Mouse (Mus musculus) kidney, postnatal 4 days (tissue): ENCODE measurements around the gene Tnr.
A peak's percentile ranks its signal among the peaks of the same experiment; 100 is the strongest.

Experiments used
- DNase-seq, 2 experiments: peaks; one replicate each; pipeline ENCODE4 v3.0.0; 2021; ENCODE audit warnings: mixed read lengths in 2 of 2

The Tnr gene

GRCm38 (mm10) chr1:159523578-159523977 lies at the start of gene Tnr:
TSS of gene Tnr (plus strand) at chr1:159523769.
- peak; percentile 29 to 46 for DNase-seq

DNA sequence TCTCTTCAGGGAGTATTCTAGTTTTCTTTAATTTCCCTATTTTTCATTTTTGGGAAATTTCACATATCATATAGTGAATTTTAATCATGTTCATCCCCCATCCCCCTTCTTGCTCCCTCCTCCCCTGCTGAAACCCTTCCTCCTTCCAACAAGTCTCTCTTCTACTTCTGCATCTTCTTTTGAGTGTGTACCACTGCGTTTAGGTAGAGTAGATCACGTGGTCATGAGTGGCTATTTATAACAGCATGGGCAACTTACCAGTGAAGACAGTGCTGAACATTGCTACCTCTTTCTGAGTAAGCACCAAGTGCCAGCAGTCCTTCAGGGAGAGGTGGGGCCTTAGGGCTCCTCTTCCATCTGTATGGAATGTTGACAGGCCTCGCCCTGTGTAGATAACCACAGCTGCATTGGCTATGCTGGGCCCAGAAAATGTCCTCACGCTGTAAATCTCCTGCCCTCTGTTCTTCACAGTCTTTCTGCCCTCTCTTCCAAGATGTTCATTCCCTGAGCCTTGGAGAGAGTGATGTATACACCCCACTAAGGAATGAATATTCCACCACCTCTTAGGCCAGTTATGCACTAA lies 33.6 kb upstream of the Tnr start:
- DNase-seq, result no peak

GRCm38 (mm10) chr1:159492536-159492935 lies 31.0 kb upstream of the Tnr start:
- DNase-seq, result no peak

DNA sequence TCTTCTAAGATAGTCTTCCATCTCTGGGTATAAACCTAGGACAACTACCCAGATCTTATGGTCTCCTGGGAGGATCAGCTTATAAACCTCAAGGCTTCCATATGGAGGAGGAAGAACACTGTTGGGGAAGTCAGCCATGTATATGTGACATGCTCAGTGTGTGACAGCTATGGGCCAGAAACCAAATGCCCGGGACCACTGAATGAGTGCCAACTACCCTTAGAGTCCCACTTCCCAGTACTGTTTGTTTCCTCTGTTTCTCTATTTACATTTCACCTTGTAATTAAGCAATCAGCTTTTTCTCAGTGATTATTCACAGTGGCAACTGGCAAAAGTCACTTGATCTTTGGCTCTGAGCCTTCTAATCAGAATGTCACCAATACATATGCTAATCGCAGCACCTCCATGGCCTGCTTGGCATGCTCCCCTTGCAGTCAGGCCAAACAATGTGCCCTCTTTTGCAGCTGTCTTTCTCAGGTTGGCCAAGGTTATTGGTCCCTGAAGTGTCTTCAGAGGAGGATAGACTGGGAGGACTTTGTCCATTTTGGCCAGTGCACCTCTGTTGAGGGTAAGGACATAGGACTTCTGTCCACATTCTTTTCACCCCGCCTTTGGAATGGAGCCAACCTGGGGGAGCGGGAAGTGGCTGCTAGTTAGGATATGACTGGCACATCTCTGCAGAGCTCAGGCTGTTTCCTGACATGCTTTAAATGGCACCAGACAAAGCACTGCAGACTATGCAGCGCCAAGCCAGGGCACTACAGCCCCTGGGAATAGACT lies 29.7 kb upstream of the Tnr start:
- peak; percentile 3 to 8 for DNase-seq

GRCm38 (mm10) chr1:159498236-159498635 lies 25.3 kb upstream of the Tnr start:
- no peak for DNase-seq

GRCm38 (mm10) chr1:159499806-159500460 lies 23.6 kb upstream of the Tnr start:
- DNase-seq, result no peak

- no peak for DNase-seq
Measured at GRCm38 (mm10) chr1:159501911-159502310, 21.7 kb upstream of the Tnr start.

DNA sequence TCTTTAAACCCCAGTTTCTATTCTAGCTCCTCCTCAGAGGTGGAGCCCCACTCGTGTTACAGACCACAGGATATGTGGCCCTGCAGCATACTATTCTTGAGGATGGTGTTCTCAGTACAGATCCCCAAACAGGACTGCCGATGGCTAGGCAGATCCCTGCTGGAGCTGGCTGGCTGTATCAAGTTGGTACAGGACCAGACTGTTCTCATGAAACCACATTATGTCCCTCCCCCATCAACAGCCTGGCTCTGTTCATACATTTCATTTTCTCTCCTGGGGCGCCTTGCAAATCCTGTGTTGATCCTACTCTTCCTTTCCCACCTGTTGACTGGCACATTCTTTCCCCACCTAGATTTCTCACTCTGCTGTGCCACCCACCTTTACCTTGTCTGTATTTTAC lies 12.9 kb upstream of the Tnr start:
- DNase-seq, result no peak

GRCm38 (mm10) chr1:159517647-159518046 lies 5.9 kb upstream of the Tnr start:
- no peak for DNase-seq

GRCm38 (mm10) chr1:159519206-159519605 lies 4.4 kb upstream of the Tnr start:
- no peak for DNase-seq

DNA sequence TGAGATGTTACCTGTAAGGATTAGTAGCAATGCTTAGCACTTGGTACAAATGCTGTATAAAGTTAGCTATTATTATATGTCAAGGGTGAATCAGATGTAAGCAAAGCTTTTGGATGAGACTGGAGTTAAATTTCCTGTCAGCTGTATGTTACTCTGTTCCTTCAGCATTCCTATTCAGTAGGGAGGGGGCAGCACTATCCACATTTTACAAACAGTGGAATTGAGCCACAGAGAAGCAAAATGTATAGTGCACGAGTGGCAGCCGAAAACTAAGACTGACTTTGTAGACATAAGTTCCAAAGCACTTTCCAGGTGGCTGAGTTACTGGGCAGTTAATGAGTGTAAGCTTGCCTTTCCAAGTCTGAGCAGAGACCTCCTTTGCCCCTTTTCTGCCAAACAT lies 500 bp upstream of the Tnr start:
- DNase-seq, result no peak

DNA sequence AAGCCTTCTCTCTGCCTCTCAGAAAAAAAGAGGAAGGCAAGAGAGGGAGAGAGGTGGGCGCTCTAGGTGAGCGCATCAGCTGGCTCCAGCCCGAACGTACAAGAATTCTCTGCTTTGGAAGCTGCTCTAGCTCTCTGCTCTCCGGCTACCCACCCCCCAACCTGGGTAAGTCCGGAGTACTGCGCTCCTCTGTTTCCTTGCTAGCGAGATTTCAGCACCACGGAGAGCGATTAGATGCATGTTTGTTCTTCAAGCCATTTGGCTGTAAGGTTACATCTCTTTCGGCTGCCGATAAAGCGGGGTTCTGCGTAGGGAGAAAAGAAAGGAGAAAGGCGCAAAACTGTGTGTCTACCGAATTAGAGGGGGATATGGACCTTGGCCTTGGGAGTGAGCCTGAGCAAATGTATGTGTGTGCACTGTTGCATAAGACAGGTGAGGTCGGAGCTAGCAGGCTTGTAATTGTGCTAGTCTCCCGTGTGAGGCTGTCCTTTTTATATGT lies 531 bp downstream of the Tnr start:
- peak; percentile 91 to 92 for DNase-seq

DNA sequence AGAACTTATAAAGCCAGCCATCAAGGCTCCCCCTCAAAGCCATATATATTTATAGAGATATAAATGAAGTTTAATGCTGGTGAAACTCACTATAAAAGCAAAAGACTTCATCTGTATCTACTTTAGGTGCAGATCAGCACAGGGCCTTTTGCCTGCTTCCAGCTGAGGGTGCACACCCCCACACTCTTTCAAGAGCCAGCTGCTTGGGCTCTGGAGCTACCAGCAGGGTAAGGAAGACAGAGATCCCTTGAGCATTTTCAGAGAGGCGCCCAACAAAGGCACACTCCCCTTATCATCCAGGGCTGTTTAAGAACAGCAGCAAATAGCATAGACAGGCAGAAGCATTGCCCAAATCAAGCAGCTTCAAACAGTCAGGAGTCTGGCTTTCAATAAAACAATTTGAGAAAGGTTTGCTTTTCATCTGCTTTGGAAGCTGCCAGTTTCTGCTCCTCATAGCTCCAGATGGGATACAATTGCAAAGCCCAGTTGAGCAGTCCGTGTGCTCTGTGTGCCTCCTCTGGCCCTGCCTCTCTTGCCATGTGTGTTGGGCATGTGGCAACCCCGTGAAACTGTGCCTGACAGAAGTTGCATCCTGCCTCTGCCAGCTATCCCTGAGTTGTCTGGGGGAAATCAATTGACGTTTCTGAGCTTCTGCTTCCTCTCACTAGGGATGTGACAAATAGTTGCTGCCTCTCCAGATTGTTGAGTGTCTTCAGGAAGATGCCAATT lies 9.4 kb downstream of the Tnr start:
- no peak for DNase-seq

DNA sequence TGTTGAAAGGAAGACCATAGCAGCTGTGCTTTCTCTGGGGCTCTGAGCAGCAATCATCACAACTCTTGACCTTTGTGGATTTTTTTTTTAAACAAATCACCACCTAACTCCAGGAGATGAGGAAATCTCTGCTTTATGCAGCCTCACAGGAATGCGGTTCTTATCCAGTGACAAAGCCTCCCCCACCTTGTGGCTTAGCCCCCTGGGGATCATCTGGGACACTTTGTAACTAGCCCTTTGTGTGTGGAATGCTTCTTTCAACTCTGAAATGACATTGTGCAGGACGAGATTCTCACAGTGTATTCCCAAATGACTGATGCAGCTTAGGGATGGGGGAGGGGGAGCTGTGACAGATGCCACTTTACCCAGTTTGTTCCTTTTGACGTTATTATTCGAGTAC lies 12.0 kb downstream of the Tnr start:
- no peak for DNase-seq

DNA sequence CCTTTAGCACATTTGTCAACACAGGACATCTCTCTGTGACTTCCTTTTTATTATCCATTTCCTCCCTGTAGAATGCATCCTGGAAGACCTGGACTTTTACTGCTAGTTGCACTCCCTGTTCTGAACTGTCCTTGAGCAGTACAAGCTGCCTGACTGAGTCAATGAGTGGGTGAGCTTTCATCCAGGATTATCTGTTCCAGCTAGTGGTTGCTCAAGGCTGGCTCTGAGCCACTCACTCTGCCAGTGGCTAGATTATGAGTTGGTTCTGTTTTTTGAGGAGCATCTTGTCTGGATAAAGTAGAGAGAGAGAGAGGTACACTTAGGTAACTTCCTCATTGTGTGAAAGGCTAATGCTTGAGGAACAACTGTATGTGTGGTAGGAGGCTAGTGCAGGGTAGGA lies 14.0 kb downstream of the Tnr start:
- DNase-seq, result no peak

GRCm38 (mm10) chr1:159538076-159538475 lies 14.5 kb downstream of the Tnr start:
- DNase-seq, result no peak

DNA sequence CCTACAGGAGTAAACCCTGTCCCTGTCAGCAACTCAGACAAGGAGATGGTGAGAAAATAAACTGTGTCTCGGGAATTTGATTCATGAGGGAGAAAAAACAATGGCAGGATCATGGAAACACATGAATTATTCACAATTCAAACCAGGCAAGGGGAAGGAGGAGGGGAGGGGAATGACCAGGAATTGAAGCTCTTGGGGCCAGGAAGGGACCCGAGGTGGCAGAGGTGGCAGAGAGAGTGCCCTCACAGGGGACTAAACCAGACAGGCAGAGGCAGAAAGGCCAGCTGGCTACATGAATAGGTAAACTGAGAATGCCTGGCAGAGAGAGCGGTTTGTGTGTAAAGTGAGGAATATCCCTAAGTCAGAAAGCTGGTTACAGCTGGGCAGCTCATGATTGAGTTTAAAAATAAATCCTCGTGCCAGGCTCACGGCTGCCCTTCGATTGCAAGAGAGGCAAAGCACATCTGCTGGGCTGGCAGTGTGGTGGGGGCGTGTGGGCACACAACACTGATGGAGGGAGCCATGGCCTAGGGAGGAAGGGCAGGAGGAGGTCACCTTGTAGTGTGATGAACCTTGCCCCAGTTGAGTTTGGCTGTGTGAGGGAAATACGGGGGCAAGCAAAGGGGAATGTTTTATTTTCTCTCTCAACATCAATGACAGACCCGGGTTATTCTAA lies 22.0 kb downstream of the Tnr start:
- DNase-seq, result no peak

- no peak for DNase-seq
Measured at GRCm38 (mm10) chr1:159551036-159551435, 27.5 kb downstream of the Tnr start.

DNA sequence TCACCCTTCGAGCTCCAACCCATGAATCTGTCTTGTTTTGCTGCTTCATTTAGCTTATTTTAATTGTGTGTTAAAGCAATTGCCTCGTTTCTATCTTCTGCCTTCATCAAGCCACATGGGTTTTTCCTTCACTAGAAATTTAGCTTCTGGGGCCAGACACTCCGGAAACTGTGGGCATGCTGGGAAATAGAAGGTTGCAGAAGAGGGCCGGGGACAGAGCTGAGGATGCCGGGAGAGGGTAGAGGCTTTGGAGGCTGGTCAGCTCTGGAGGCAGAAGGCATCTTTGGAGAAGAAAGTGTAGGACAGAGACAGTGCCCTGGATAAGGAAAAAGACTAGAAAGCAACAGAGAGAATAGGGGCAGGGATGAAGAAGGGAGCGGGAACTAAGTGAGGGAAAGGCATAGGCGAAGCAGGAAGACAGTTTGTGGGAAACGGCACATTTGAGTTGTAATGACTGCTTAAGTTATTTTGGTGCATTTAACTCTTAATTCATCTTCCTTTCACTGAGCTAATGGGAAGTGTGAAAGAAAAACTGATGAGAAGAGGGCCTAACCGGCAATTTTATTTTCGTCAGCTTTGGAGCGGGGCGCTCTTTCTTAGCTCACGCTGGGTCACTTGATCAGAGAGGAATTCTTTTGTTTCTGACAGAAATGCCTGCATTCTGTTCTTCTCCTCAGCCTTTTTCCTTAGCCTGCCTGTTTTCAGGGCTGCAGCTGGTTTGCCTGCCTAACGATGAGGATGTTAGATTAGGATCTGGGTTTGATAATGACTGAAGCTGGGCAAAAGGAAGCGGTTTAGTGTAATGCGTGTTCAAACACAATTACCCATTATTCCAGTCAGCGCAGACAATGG lies 28.2 kb downstream of the Tnr start:
- no peak for DNase-seq

- no peak for DNase-seq
Measured at GRCm38 (mm10) chr1:159561616-159562015, 38.0 kb downstream of the Tnr start.

DNA sequence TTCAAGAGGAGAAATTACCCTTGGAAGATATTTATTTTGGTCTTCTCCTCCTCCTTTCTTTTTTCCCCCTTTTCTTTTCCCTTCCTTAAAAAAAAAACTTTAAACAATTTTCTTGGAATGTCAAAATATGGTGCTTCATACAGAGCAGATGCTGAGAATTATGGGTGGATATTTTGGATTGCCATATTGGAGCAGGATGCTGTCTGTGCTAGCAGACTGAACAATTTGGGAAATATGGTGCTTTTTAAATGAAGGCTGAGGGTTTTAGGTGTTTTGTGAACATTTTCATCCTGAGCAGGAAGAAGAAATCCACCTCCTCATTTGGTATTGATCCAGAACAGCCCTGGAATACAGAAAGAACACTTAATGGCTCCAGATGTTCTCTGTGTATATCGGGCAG lies 41.6 kb downstream of the Tnr start:
- DNase-seq, result no peak

- DNase-seq, result no peak
Measured at GRCm38 (mm10) chr1:159566046-159566445, 42.5 kb downstream of the Tnr start.
